Mouse (Mus musculus): Measurements from ENCODE around the gene Zbtb41.

DNA sequence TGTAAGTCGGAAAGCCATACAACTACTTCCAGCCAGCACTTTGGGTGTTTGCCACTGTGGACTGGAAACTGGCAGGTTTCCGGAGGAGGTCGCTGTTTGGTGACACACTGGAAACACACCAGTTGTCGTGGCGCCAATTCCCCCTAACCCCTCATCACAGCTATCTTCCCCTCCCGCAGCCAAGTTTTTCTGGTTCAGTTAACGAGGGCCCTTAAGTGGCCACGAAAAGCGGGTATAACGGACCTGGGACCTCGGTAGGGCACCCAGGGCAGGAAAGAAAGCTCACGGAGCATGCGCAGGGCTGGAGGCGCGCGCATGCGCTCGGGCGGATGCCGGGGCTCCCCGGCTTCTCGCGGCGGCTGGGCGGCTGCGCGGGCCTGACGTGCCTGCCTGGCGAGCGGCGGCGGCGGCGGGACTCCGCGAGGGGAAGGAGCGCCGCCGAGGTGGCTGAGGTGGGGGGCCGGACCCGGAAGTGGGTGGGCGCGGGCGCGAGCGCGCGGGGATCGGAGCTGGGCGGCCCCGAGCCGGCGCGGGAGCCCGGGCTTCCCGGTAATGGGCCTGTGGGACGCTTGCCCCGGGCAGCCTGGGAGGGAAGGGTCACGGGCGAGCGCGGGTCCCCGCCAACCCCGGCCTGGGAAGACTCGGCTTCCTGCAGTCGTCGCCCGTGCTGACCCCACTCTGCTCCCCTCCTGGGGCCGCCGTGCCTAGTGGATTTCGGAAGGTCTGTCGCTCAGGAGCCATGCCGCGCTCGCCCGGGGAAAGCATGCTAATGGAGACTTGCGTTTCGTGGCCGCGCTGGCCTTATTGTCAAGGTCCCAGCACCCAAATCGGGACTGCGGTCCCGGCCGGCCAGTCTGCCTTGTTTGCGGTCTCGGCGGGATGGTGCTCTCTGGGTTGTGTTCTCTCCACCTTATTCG, at the start of gene Zbtb41:
- TF ChIP-seq CTCF (IDR thresholded peaks at IDR 0.05) (peak; percentile 78), EP300 (IDR thresholded peaks at IDR 0.05) (no peak)
